Mouse (Mus musculus) cortical plate, adult 2 months (tissue): Measurements from ENCODE around the gene Kcmf1.

Source experiments
- CTCF ChIP-seq: fragments of 200-500 bp; IDR thresholded peaks from 2 replicates; pipeline ENCODE4 v1.5.1; 2011; ENCODE audit warnings: mild to moderate bottlenecking, control low read depth, low read length; ENCODE audit not compliant: insufficient read depth; ENCODE audit errors: extremely low read depth
- POLR2A ChIP-seq: fragments of 200-500 bp; IDR thresholded peaks from 2 replicates; pipeline ENCODE4 v1.6.1; 2011; ENCODE audit warnings: mild to moderate bottlenecking, low read length, control low read depth; ENCODE audit not compliant: insufficient read depth; ENCODE audit errors: extremely low read depth

GRCm38 (mm10) chr6:72884767-72885166 lies 15.0 kb downstream of the Kcmf1 start:
- TF ChIP-seq CTCF: no peak
- TF ChIP-seq POLR2A: no peak
